Mouse (Mus musculus): ENCODE data around the gene Tent4b. TPM values are rescaled to one million over a fixed set of nuclear protein-coding genes. Genes with fewer than 3 reads are reported as not detected.

Tent4b gene
- polyA plus RNA-seq, 1 experiment from 2014 or later = 6.7 TPM

DNA sequence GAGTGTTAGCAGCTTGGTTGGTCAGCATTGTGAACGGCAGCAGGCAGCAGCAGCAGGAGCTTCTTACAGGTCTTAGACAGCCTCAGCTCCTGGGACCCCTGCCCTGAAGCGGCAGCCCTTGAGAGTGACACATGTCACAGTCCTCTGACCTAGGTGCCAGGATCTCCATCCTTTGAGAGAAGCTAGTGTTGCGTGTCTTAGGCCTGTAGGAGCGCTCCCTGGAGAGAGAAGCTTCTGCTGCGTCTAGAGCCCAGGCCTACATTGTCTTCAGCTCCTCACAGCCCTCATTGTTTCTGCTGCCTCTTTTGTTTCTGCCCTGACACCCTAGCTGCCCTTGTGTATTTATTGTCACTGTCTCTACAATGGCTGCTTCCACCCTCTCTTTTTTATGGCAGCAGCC lies 26.3 kb downstream of the Tent4b start:
- ATAC-seq = no peak
- Histone ChIP-seq H3K36me3 (ENCODE audit: insufficient read depth, low read length) (no peaks in the 10 kb centered on the region), H3K27ac (ENCODE audit: low read length) (no peak overlapping the region), H3K4me1 (ENCODE audit: insufficient read depth, low read depth, low read length) (peaks cover 15% of the 10 kb centered on the region; the same call in 1 of the 2 replicates), H3K4me2 (replicated peaks; ENCODE audit: low read depth, low read length) (no peak overlapping the region), H3K9me3 (ENCODE audit: low read length) (no peaks in the 10 kb centered on the region), H3K27me3 (replicated peaks; ENCODE audit: insufficient read depth, low read length) (no peaks in the 10 kb centered on the region), H3K9ac (replicated peaks; ENCODE audit: low read depth) (no peak overlapping the region), H3K4me3 (ENCODE audit: low read depth, low read length) (no peak overlapping the region)
- WGBS = 74% methylated on average over 5 of the region's 5 CpGs
- no peak for DNase-seq (ENCODE audit: low spot score)
- no peak for TF ChIP-seq EP300 (IDR thresholded peaks at IDR 0.05)
- no peak for TF ChIP-seq CTCF (IDR thresholded peaks at IDR 0.05)

DNA sequence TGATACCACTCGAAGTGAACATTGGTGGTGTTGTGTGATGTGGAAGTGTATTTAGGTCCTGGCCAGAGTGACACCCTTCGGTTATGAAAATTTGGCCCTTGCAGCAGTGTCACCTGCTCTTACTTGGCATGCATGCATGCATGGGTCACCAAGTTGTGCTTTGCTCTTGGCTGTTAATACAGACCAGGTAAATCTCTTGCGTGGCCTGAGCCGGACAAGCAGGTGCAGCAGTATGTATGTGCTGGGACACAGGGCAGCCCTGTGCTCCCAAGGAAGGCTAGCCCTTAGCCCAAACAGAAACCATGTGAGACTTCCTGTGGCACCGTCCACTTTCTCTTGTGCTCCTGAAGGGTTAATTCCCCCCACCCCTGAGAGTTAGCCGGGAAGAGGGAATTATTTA lies 28.8 kb downstream of the Tent4b start:
- no peak for DNase-seq (ENCODE audit: low spot score)
- Histone ChIP-seq H3K27me3 (replicated peaks; ENCODE audit: insufficient read depth, low read length) (no peaks in the 10 kb centered on the region), H3K9ac (replicated peaks; ENCODE audit: low read depth) (no peak overlapping the region), H3K4me2 (replicated peaks; ENCODE audit: low read depth, low read length) (no peak overlapping the region), H3K36me3 (ENCODE audit: insufficient read depth, low read length) (no peaks in the 10 kb centered on the region), H3K27ac (ENCODE audit: low read length) (no peak overlapping the region), H3K4me3 (ENCODE audit: low read depth, low read length) (no peak overlapping the region), H3K4me1 (ENCODE audit: insufficient read depth, low read depth, low read length) (0 out of 2 replicates have a peak, but pooled peaks cover 9% of the 10 kb centered on the region), H3K9me3 (ENCODE audit: low read length) (no peaks in the 10 kb centered on the region)
- TF ChIP-seq CTCF (IDR thresholded peaks at IDR 0.05) (no peak), EP300 (IDR thresholded peaks at IDR 0.05) (no peak)
- WGBS = 56% methylated on average over 6 of the region's 6 CpGs
- ATAC-seq = no peak

DNA sequence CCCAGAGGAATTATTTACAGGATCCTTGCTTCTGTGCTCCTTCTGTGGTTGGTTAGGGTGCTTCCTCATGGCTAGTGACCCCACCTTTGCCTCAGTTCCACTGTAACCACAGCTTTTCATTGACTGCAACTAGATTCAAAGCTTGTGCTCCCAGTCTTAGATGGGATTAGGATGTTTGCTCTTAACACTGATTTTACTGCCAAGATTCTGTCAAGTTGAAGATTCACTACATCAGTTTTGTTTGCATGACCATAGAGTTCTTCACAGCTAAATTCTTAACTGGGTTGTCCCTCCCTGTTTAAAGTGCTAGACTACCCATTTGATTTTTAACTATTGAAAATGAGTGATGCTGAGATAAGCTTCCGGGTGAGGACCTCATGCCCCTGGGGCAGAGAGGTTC lies 29.3 kb downstream of the Tent4b start:
- Histone ChIP-seq H3K9ac (replicated peaks; ENCODE audit: low read depth) (no peak overlapping the region), H3K4me1 (ENCODE audit: insufficient read depth, low read depth, low read length) (0 out of 2 replicates have a peak, but pooled peaks cover 9% of the 10 kb centered on the region), H3K27me3 (replicated peaks; ENCODE audit: insufficient read depth, low read length) (no peaks in the 10 kb centered on the region), H3K36me3 (ENCODE audit: insufficient read depth, low read length) (no peaks in the 10 kb centered on the region), H3K4me2 (replicated peaks; ENCODE audit: low read depth, low read length) (0 out of 2 replicates have a peak overlapping the region, but pooled peaks have one; percentile 17), H3K4me3 (ENCODE audit: low read depth, low read length) (no peak overlapping the region), H3K9me3 (ENCODE audit: low read length) (no peaks in the 10 kb centered on the region), H3K27ac (ENCODE audit: low read length) (peak overlapping the region; percentile 27; the same call in 1 of the 2 replicates)
- 33% methylated on average over 1 of the region's 1 CpGs for WGBS
- ATAC-seq (0 out of 2 replicates have a peak, but pooled peaks have one; percentile 21), DNase-seq (ENCODE audit: low spot score) (peak; percentile 59)
- TF ChIP-seq EP300 (IDR thresholded peaks at IDR 0.05) = no peak
- TF ChIP-seq CTCF (IDR thresholded peaks at IDR 0.05) = no peak

DNA sequence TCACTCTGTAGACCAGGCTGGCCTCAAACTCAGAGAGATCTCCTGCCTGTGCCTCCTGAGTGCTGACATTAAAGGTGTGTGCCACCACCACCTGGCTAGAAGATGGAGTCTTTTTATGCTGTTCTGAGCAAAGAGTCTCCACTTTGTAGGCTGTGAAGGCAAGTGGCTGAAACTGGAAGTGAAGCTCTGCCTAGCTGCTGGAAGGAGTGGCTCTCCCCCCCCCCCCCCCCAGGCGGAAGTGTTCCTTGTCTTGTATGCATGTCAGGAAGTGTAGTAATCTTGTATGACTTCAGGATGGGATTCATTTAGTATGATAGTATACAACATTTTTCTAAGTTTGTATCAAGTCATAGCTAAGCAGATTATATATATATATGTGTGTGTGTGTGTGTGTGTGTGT lies 29.8 kb downstream of the Tent4b start:
- H3K9me3 ChIP-seq (ENCODE audit: low read length) = no peaks in the 10 kb centered on the region
- no CpG with 5 or more reads among the region's 1 CpGs for WGBS
- no peaks in the 10 kb centered on the region for H3K36me3 ChIP-seq (ENCODE audit: insufficient read depth, low read length)
- H3K27me3 ChIP-seq (replicated peaks; ENCODE audit: insufficient read depth, low read length) = no peaks in the 10 kb centered on the region
- H3K4me1 ChIP-seq (ENCODE audit: insufficient read depth, low read depth, low read length) = 0 out of 2 replicates have a peak, but pooled peaks cover 9% of the 10 kb centered on the region
- 0 out of 2 replicates have a peak overlapping the region, but pooled peaks have one; percentile 17 for H3K4me2 ChIP-seq (replicated peaks; ENCODE audit: low read depth, low read length)
- TF ChIP-seq EP300 (IDR thresholded peaks at IDR 0.05) = no peak
- no peak for TF ChIP-seq CTCF (IDR thresholded peaks at IDR 0.05)
- H3K9ac ChIP-seq (replicated peaks; ENCODE audit: low read depth) = no peak overlapping the region
- DNase-seq (ENCODE audit: low spot score) (peak; percentile 39), ATAC-seq (peak; percentile 43; the same call in 1 of the 2 replicates)
- no peak overlapping the region for H3K4me3 ChIP-seq (ENCODE audit: low read depth, low read length)
- H3K27ac ChIP-seq (ENCODE audit: low read length) = peak overlapping the region; percentile 27; the same call in 1 of the 2 replicates

DNA sequence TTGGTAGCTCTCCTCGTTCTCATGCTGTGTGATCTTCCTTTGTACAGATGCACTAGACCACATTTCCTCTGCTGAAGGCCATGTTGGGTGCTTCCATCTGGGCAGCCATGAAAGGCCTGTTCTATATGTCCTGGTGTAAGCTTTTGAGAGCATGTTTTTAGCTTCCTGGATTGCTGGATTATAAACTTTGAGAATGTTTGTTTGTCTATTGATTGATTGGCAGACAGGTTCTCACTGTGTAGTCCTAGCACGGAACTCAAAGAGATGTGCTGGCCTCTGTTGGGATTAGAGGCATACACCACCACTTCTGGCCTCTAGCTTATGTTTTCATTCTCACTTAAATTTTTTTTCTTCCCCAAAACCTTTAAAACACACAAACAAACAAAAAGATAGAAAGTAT lies 37.7 kb downstream of the Tent4b start:
- Histone ChIP-seq H3K4me3 (ENCODE audit: low read depth, low read length) (no peak overlapping the region), H3K9me3 (ENCODE audit: low read length) (no peaks in the 10 kb centered on the region), H3K9ac (replicated peaks; ENCODE audit: low read depth) (no peak overlapping the region), H3K4me1 (ENCODE audit: insufficient read depth, low read depth, low read length) (no peaks in the 10 kb centered on the region), H3K4me2 (replicated peaks; ENCODE audit: low read depth, low read length) (no peak overlapping the region), H3K27ac (ENCODE audit: low read length) (no peak overlapping the region), H3K36me3 (ENCODE audit: insufficient read depth, low read length) (no peaks in the 10 kb centered on the region), H3K27me3 (replicated peaks; ENCODE audit: insufficient read depth, low read length) (no peaks in the 10 kb centered on the region)
- no peak for ATAC-seq
- WGBS = 70% methylated on average over 2 of the region's 2 CpGs
- no peak for TF ChIP-seq CTCF (IDR thresholded peaks at IDR 0.05)
- DNase-seq (ENCODE audit: low spot score) = no peak

DNA sequence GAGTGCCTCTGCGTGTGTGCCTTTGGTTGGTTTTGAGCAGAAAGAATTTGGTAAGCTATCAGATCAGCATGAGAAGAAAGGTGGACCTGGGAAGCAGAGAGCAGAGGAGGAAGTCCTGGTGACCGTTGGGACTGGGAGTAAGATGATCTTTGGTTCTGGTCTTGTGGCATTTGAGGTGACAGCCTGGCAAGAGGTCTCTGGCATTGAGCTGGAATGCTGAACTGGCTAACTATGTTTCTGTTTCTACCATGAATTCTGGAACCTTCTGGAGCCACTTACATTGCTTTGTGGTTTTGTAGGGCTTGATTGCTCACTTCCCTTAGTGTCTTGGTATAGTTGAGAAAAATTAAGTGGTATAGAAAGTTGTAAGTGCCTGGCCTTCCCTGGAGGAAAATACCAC lies 38.6 kb downstream of the Tent4b start:
- Histone ChIP-seq H3K9ac (replicated peaks; ENCODE audit: low read depth) (no peak overlapping the region), H3K27ac (ENCODE audit: low read length) (no peak overlapping the region), H3K4me1 (ENCODE audit: insufficient read depth, low read depth, low read length) (no peaks in the 10 kb centered on the region), H3K27me3 (replicated peaks; ENCODE audit: insufficient read depth, low read length) (no peaks in the 10 kb centered on the region), H3K36me3 (ENCODE audit: insufficient read depth, low read length) (no peaks in the 10 kb centered on the region), H3K4me3 (ENCODE audit: low read depth, low read length) (no peak overlapping the region), H3K9me3 (ENCODE audit: low read length) (no peaks in the 10 kb centered on the region), H3K4me2 (replicated peaks; ENCODE audit: low read depth, low read length) (no peak overlapping the region)
- ATAC-seq = no peak
- WGBS = 66% methylated on average over 2 of the region's 2 CpGs
- no peak for TF ChIP-seq EP300 (IDR thresholded peaks at IDR 0.05)
- TF ChIP-seq CTCF (IDR thresholded peaks at IDR 0.05) = no peak
- DNase-seq (ENCODE audit: low spot score) = no peak

DNA sequence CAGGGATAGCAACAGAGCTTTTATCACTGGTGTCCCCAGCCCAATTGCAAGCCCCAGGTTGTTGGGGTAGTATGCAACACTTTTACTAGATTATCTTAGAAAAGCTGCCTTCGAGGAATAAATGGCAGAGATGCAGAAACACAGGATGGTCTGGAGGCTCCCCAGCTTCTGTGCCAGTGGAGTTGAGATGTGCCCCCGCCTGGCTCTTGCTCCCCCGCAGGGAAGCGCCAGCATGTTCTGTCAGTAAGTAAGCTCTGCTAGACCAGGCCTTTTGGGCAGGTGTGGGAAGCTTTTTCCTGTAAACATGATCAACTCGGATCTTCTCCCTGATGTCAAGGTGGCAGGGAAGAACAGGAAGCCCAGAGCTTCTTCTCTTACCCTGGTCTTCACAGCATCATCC lies 40.3 kb downstream of the Tent4b start:
- no peak for DNase-seq (ENCODE audit: low spot score)
- 86% methylated on average over 5 of the region's 5 CpGs for WGBS

More for the DNA sequence above, 40.3 kb downstream of the Tent4b start:
- TF ChIP-seq CTCF (IDR thresholded peaks at IDR 0.05) (no peak), EP300 (IDR thresholded peaks at IDR 0.05) (no peak)
- no peak overlapping the region for H3K27ac ChIP-seq (ENCODE audit: low read length)
- no peaks in the 10 kb centered on the region for H3K27me3 ChIP-seq (replicated peaks; ENCODE audit: insufficient read depth, low read length)
- no peak overlapping the region for H3K9ac ChIP-seq (replicated peaks; ENCODE audit: low read depth)
- no peak overlapping the region for H3K4me2 ChIP-seq (replicated peaks; ENCODE audit: low read depth, low read length)
- ATAC-seq = no peak
- H3K9me3 ChIP-seq (ENCODE audit: low read length) = no peaks in the 10 kb centered on the region
- no peaks in the 10 kb centered on the region for H3K4me1 ChIP-seq (ENCODE audit: insufficient read depth, low read depth, low read length)
- no peaks in the 10 kb centered on the region for H3K36me3 ChIP-seq (ENCODE audit: insufficient read depth, low read length)
- H3K4me3 ChIP-seq (ENCODE audit: low read depth, low read length) = no peak overlapping the region
